Mouse (Mus musculus): ENCODE measurements around the gene Ahctf1. TPM values are rescaled to one million over a fixed set of nuclear protein-coding genes. Genes with fewer than 3 reads are reported as not detected.

Gene Ahctf1
- total and polyA plus RNA-seq, 3 experiments: 79.2 to 111 (median 96.0) TPM

DNA sequence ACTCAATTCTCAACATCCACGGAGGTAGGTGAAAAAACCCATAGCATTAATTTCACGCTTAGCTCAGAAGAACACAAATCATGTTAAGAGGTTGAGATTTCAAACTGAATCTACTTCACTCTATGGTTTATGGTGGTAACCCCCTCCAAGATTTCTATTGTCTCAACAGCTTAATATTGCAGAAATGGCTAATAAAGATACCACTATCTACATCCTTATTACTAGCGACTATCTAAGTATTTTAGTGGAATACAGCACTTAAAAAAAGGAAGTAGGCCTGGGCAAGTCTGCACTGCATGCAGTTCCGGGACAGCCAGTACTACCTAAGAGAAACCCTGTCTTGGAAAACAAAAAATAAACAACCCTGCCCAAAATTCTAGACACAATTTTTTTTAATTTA lies 42.9 kb downstream of the Ahctf1 start:
- in situ Hi-C loops (cut with MboI; ENCODE audit: low pct_ligation_motif_present, low pct_unique_long_range_greater_than_20kb, low sequenced_read_pairs) (no loop called here), dilution Hi-C loops (cut with MboI; ENCODE audit: extremely low pct_ligation_motif_present, extremely low pct_unique_long_range_greater_than_20kb, low sequenced_read_pairs) (no loop called here)
- H3K79me2 ChIP-seq (replicated peaks; ENCODE audit: control insufficient read depth, extremely low read depth, insufficient read depth, poor library complexity, severe bottlenecking): peaks cover 8% of the 10 kb centered on the region; the same call in 1 of the 2 replicates
- no peak overlapping the region for H3K4me3 ChIP-seq (replicated peaks in 1 of 3; ENCODE audit: low read depth in 2 of 3, low read length in 2 of 3, poor library complexity in 1 of 3)
- no peak overlapping the region for H3K4me2 ChIP-seq (ENCODE audit: insufficient read depth, low read depth, poor library complexity, severe bottlenecking)
- H3K27me3 ChIP-seq (replicated peaks): no peaks in the 10 kb centered on the region
- H3K9me3 ChIP-seq (replicated peaks; ENCODE audit: low read length): no peaks in the 10 kb centered on the region
- DNase-seq (ENCODE audit: extremely low read depth): no peak
- no peak overlapping the region for H3K9ac ChIP-seq (ENCODE audit: insufficient read depth, low read depth)
- TF ChIP-seq CTCF (conservative IDR thresholded peaks at IDR 0.05 in 1 of 2, IDR thresholded peaks at IDR 0.05 in 1 of 2; ENCODE audit: low read depth in 2 of 2, low read length in 2 of 2) (no peak), ZC3H11A (IDR thresholded peaks at IDR 0.05; ENCODE audit: low read depth, low read length) (no peak), POLR2A (IDR thresholded peaks at IDR 0.05; ENCODE audit: low read depth, low read length) (no peak), BHLHE40 (IDR thresholded peaks at IDR 0.05; ENCODE audit: low read depth, low read length) (no peak), TBP (conservative IDR thresholded peaks at IDR 0.05; ENCODE audit: low read depth, low read length) (no peak), E2F4 (IDR thresholded peaks at IDR 0.05; ENCODE audit: insufficient replicate concordance, low read depth, low read length) (no peak), GABPA (IDR thresholded peaks at IDR 0.05; ENCODE audit: insufficient replicate concordance, low read depth, low read length) (no peak), UBTF (IDR thresholded peaks at IDR 0.05; ENCODE audit: low read depth, low read length) (no peak), ZKSCAN1 (IDR thresholded peaks at IDR 0.05; ENCODE audit: borderline replicate concordance, low read depth, low read length) (no peak), RCOR1 (conservative IDR thresholded peaks at IDR 0.05; ENCODE audit: low read depth, low read length) (no peak), JUND (conservative IDR thresholded peaks at IDR 0.05; ENCODE audit: low read depth, low read length) (no peak), HCFC1 (IDR thresholded peaks at IDR 0.05; ENCODE audit: low read depth, low read length) (no peak), SIN3A (IDR thresholded peaks at IDR 0.05; ENCODE audit: low read length) (no peak)
- peaks cover 52 to 94% of the 10 kb centered on the region in 2 experiments for H3K36me3 ChIP-seq (replicated peaks in 1 of 2; ENCODE audit: control insufficient read depth in 1 of 2, insufficient read depth in 1 of 2, low read length in 1 of 2)
- H3K27ac ChIP-seq (ENCODE audit: insufficient read depth, low read depth): no peak overlapping the region
- no peaks in the 10 kb centered on the region for H3K4me1 ChIP-seq (ENCODE audit: control insufficient read depth in 1 of 2, insufficient read depth in 2 of 2)

- no peak overlapping the region for H3K4me3 ChIP-seq (replicated peaks in 1 of 3; ENCODE audit: low read depth in 2 of 3, low read length in 2 of 3, poor library complexity in 1 of 3)
- peaks cover 54 to 94% of the 10 kb centered on the region in 2 experiments for H3K36me3 ChIP-seq (replicated peaks in 1 of 2; ENCODE audit: control insufficient read depth in 1 of 2, insufficient read depth in 1 of 2, low read length in 1 of 2)
- no peak overlapping the region for H3K4me2 ChIP-seq (ENCODE audit: insufficient read depth, low read depth, poor library complexity, severe bottlenecking)
- no peaks in the 10 kb centered on the region for H3K27me3 ChIP-seq (replicated peaks)
- H3K4me1 ChIP-seq (ENCODE audit: control insufficient read depth in 1 of 2, insufficient read depth in 2 of 2): no peaks in the 10 kb centered on the region
- in situ Hi-C loops (cut with MboI; ENCODE audit: low pct_ligation_motif_present, low pct_unique_long_range_greater_than_20kb, low sequenced_read_pairs) (no loop called here), dilution Hi-C loops (cut with MboI; ENCODE audit: extremely low pct_ligation_motif_present, extremely low pct_unique_long_range_greater_than_20kb, low sequenced_read_pairs) (no loop called here)
- no peak overlapping the region for H3K9ac ChIP-seq (ENCODE audit: insufficient read depth, low read depth)
- peaks cover 8% of the 10 kb centered on the region; the same call in 1 of the 2 replicates for H3K79me2 ChIP-seq (replicated peaks; ENCODE audit: control insufficient read depth, extremely low read depth, insufficient read depth, poor library complexity, severe bottlenecking)
- no peak overlapping the region for H3K27ac ChIP-seq (ENCODE audit: insufficient read depth, low read depth)
- no peak for DNase-seq (ENCODE audit: extremely low read depth)
- TF ChIP-seq USF1 (IDR thresholded peaks at IDR 0.05; ENCODE audit: low read depth, low read length): no peak
- no peak for TF ChIP-seq UBTF (IDR thresholded peaks at IDR 0.05; ENCODE audit: low read depth, low read length)
- no peak for TF ChIP-seq HCFC1 (IDR thresholded peaks at IDR 0.05; ENCODE audit: low read depth, low read length)
- TF ChIP-seq CTCF (conservative IDR thresholded peaks at IDR 0.05 in 1 of 2, IDR thresholded peaks at IDR 0.05 in 1 of 2; ENCODE audit: low read depth in 2 of 2, low read length in 2 of 2): no peak
- no peaks in the 10 kb centered on the region for H3K9me3 ChIP-seq (replicated peaks; ENCODE audit: low read length)
Observed at GRCm38 (mm10) chr1:179760086-179760485, 43.4 kb downstream of the Ahctf1 start.
